Mouse (Mus musculus) lung, postnatal 4 days (tissue): Measurements from ENCODE around the gene Ptpn1.
A peak's percentile ranks its signal among the peaks of the same experiment; 100 is the strongest.

Source experiments
- DNase-seq, 2 experiments: peaks; one replicate each; pipeline ENCODE4 v3.0.0; 2021

Gene Ptpn1

GRCm38 (mm10) chr2:168016951-168017391, 85.1 kb downstream of the Ptpn1 start:
- DNase-seq: peak; percentile 68 to 83

GRCm38 (mm10) chr2:168019201-168019715, 87.4 kb downstream of the Ptpn1 start:
- DNase-seq: peak; percentile 78 to 90

- DNase-seq: no peak
These were observed 92.0 kb downstream of the Ptpn1 start for GRCm38 (mm10) chr2:168023763-168024402.

- DNase-seq: peak; percentile 78 to 91
These were observed 93.3 kb downstream of the Ptpn1 start for GRCm38 (mm10) chr2:168025174-168025573.

- DNase-seq: peak in 1 of 2 experiments; percentile 38
These were observed 94.0 kb downstream of the Ptpn1 start for GRCm38 (mm10) chr2:168025882-168026281.

- peak in 1 of 2 experiments; percentile 27 for DNase-seq
These were observed 94.6 kb downstream of the Ptpn1 start for GRCm38 (mm10) chr2:168026467-168026866.

GRCm38 (mm10) chr2:168028376-168028775, 96.5 kb downstream of the Ptpn1 start:
- DNase-seq: no peak
